Mouse (Mus musculus) midbrain, embryonic 15.5 days (tissue): ENCODE measurements around the gene Kank2. TPM values are rescaled to one million over a fixed set of nuclear protein-coding genes. Genes with fewer than 3 reads are reported as not detected.
"Not testable (repeated sequence)": the region's sequence is repeated elsewhere in the genome, so short reads cannot be mapped to it uniquely, and the experiment has no call there.

ENCODE experiments used
- ATAC-seq: fragments of 200-750 bp; cut with Nextera tagmentation; replicated peaks from 2 replicates; pipeline ENCODE4 v1.8.0; 2017; ENCODE audit warnings: moderate TSS enrichment
- H3K27ac ChIP-seq: fragments of 300-500 bp; sonication (generic); 2 replicates; pipeline ENCODE4 v1.5.1; 2015; ENCODE audit warnings: mild to moderate bottlenecking, inconsistent platforms
- H3K27me3 ChIP-seq: fragments of 300-500 bp; sonication (generic); replicated peaks from 2 replicates; pipeline ENCODE4 v1.6.1; 2015; ENCODE audit warnings: inconsistent platforms
- H3K36me3 ChIP-seq: fragments of 300-500 bp; sonication (generic); replicated peaks from 2 replicates; pipeline ENCODE4 v1.6.1; 2015; ENCODE audit warnings: inconsistent platforms
- H3K4me1 ChIP-seq: fragments of 300-500 bp; sonication (generic); 2 replicates; pipeline ENCODE4 v1.6.1; 2015; ENCODE audit warnings: inconsistent platforms
- H3K4me2 ChIP-seq: fragments of 300-500 bp; sonication (generic); 2 replicates; pipeline ENCODE4 v1.6.1; 2015; ENCODE audit warnings: inconsistent platforms, mild to moderate bottlenecking, moderate library complexity
- H3K4me3 ChIP-seq: fragments of 300-500 bp; sonication (generic); 2 replicates; pipeline ENCODE4 v1.5.1; 2015; ENCODE audit warnings: mild to moderate bottlenecking, inconsistent platforms
- H3K9ac ChIP-seq: fragments of 300-500 bp; sonication (generic); 2 replicates; pipeline ENCODE4 v1.6.1; 2015; ENCODE audit warnings: mild to moderate bottlenecking, inconsistent platforms
- H3K9me3 ChIP-seq: fragments of 300-500 bp; sonication (generic); 2 replicates; pipeline ENCODE4 v1.6.1; 2016; ENCODE audit warnings: inconsistent platforms
- WGBS: fragments of 180-500 bp; shearing (Covaris S2); methylation state at CpG from one replicate; pipeline ENCODE4 v1.1.7; 2015; ENCODE audit warnings: mixed read lengths; 5-methylcytosine and 5-hydroxymethylcytosine counted together
- polyA plus RNA-seq: library from polyadenylated mRNA; unstranded; fragments of >200 nt; fragmentation: Nextera tagmentation; extraction: Ambion mirVana; gene quantifications from 2 replicates; pipeline ENCODE4 v1.2.1, GENCODE M21; 2015

The Kank2 gene
- polyA plus RNA-seq, 1 experiment from 2014 or later, result 5.8 TPM

- not testable (repeated sequence) for H3K27ac ChIP-seq, ATAC-seq
- 97% methylated on average over 6 of the region's 6 CpGs for WGBS
Observed at GRCm38 (mm10) chr9:21793507-21793906, 5.0 kb downstream of the Kank2 start.

GRCm38 (mm10) chr9:21792644-21793043 lies 5.9 kb downstream of the Kank2 start:
- H3K4me3 ChIP-seq, result no peak overlapping the region
- peaks cover 2% of the 10 kb centered on the region; the same call in 1 of the 2 replicates for H3K4me1 ChIP-seq
- H3K27me3 ChIP-seq, result 0 out of 2 replicates have a peak, but pooled peaks cover 3% of the 10 kb centered on the region
- no peaks in the 10 kb centered on the region for H3K9me3 ChIP-seq
- no peak overlapping the region for H3K4me2 ChIP-seq
- WGBS, result 60% methylated on average over 8 of the region's 8 CpGs
- H3K9ac ChIP-seq, result no peak overlapping the region
- H3K36me3 ChIP-seq, result no peaks in the 10 kb centered on the region
- peak; percentile 64; the same call in 1 of the 2 replicates for ATAC-seq
- H3K27ac ChIP-seq, result no peak overlapping the region

More at GRCm38 (mm10) chr9:21793507-21793906, 5.0 kb downstream of the Kank2 start:
- not testable (repeated sequence) for H3K36me3 ChIP-seq, H3K27me3 ChIP-seq, H3K9ac ChIP-seq, H3K4me3 ChIP-seq, H3K4me2 ChIP-seq, H3K9me3 ChIP-seq
- peaks cover 10% of the 10 kb centered on the region for H3K4me1 ChIP-seq

GRCm38 (mm10) chr9:21791861-21792260 lies 6.7 kb downstream of the Kank2 start:
- WGBS, result 82% methylated on average over 8 of the region's 8 CpGs
- no peak for ATAC-seq
- Histone ChIP-seq H3K9me3 (no peaks in the 10 kb centered on the region), H3K4me1 (no peaks in the 10 kb centered on the region), H3K27me3 (0 out of 2 replicates have a peak, but pooled peaks cover 2% of the 10 kb centered on the region), H3K4me2 (no peak overlapping the region), H3K36me3 (no peaks in the 10 kb centered on the region), H3K27ac (no peak overlapping the region), H3K4me3 (no peak overlapping the region), H3K9ac (no peak overlapping the region)

- Histone ChIP-seq H3K27ac (no peak overlapping the region), H3K4me3 (no peak overlapping the region), H3K36me3 (no peaks in the 10 kb centered on the region), H3K9ac (no peak overlapping the region), H3K4me1 (no peaks in the 10 kb centered on the region), H3K27me3 (no peaks in the 10 kb centered on the region), H3K9me3 (no peaks in the 10 kb centered on the region), H3K4me2 (no peak overlapping the region)
- WGBS, result 76% methylated on average over 9 of the region's 9 CpGs
- ATAC-seq, result no peak
Observed at GRCm38 (mm10) chr9:21788234-21788633, 10.3 kb downstream of the Kank2 start.

- WGBS, result 84% methylated on average over 5 of the region's 5 CpGs
- Histone ChIP-seq H3K9ac (no peak overlapping the region), H3K36me3 (no peaks in the 10 kb centered on the region), H3K27ac (no peak overlapping the region), H3K4me1 (no peaks in the 10 kb centered on the region), H3K4me2 (no peak overlapping the region), H3K4me3 (no peak overlapping the region), H3K9me3 (no peaks in the 10 kb centered on the region), H3K27me3 (no peaks in the 10 kb centered on the region)
- no peak for ATAC-seq
Observed at GRCm38 (mm10) chr9:21787654-21788053, 10.9 kb downstream of the Kank2 start.

- no peaks in the 10 kb centered on the region for H3K9me3 ChIP-seq
- H3K4me3 ChIP-seq, result no peak overlapping the region
- no peaks in the 10 kb centered on the region for H3K27me3 ChIP-seq
- ATAC-seq, result no peak
- H3K36me3 ChIP-seq, result no peaks in the 10 kb centered on the region
- no peak overlapping the region for H3K9ac ChIP-seq
- WGBS, result 8% methylated on average over 6 of the region's 6 CpGs
- no peak overlapping the region for H3K27ac ChIP-seq
- no peaks in the 10 kb centered on the region for H3K4me1 ChIP-seq
- no peak overlapping the region for H3K4me2 ChIP-seq
Observed at GRCm38 (mm10) chr9:21786906-21787305, 11.6 kb downstream of the Kank2 start.

GRCm38 (mm10) chr9:21786309-21786708 lies 12.2 kb downstream of the Kank2 start:
- not testable (repeated sequence) for H3K4me3 ChIP-seq, H3K36me3 ChIP-seq, H3K9ac ChIP-seq, H3K27ac ChIP-seq, H3K4me1 ChIP-seq, H3K27me3 ChIP-seq, H3K9me3 ChIP-seq, H3K4me2 ChIP-seq, ATAC-seq
- WGBS, result 86% methylated on average over 2 of the region's 2 CpGs

GRCm38 (mm10) chr9:21784517-21785307 lies 13.8 kb downstream of the Kank2 start:
- H3K36me3 ChIP-seq, result no peaks in the 10 kb centered on the region
- ATAC-seq, result no peak
- no peak overlapping the region for H3K4me3 ChIP-seq
- no peak overlapping the region for H3K4me2 ChIP-seq
- H3K9ac ChIP-seq, result no peak overlapping the region
- no peaks in the 10 kb centered on the region for H3K4me1 ChIP-seq
- no peaks in the 10 kb centered on the region for H3K9me3 ChIP-seq
- H3K27me3 ChIP-seq, result no peaks in the 10 kb centered on the region
- 91% methylated on average over 7 of the region's 7 CpGs for WGBS
- H3K27ac ChIP-seq, result no peak overlapping the region

GRCm38 (mm10) chr9:21781657-21782468 lies 16.7 kb downstream of the Kank2 start:
- H3K9ac ChIP-seq, result no peak overlapping the region
- H3K27me3 ChIP-seq, result no peaks in the 10 kb centered on the region
- no peaks in the 10 kb centered on the region for H3K4me1 ChIP-seq
- no peak overlapping the region for H3K4me2 ChIP-seq
- ATAC-seq, result no peak
- no peak overlapping the region for H3K27ac ChIP-seq
- 83% methylated on average over 15 of the region's 15 CpGs for WGBS
- H3K4me3 ChIP-seq, result no peak overlapping the region
- no peaks in the 10 kb centered on the region for H3K9me3 ChIP-seq
- H3K36me3 ChIP-seq, result no peaks in the 10 kb centered on the region

GRCm38 (mm10) chr9:21777726-21778125 lies 20.8 kb downstream of the Kank2 start:
- Histone ChIP-seq H3K4me3 (no peak overlapping the region), H3K27me3 (no peaks in the 10 kb centered on the region), H3K36me3 (no peaks in the 10 kb centered on the region), H3K4me1 (no peaks in the 10 kb centered on the region), H3K27ac (no peak overlapping the region), H3K9me3 (no peaks in the 10 kb centered on the region), H3K9ac (no peak overlapping the region), H3K4me2 (no peak overlapping the region)
- WGBS, result 90% methylated on average over 3 of the region's 3 CpGs
- no peak for ATAC-seq

- Histone ChIP-seq H3K4me1 (no peaks in the 10 kb centered on the region), H3K27ac (no peak overlapping the region), H3K9ac (no peak overlapping the region), H3K27me3 (no peaks in the 10 kb centered on the region), H3K9me3 (no peaks in the 10 kb centered on the region), H3K4me3 (no peak overlapping the region), H3K36me3 (no peaks in the 10 kb centered on the region), H3K4me2 (no peak overlapping the region)
- 91% methylated on average over 16 of the region's 16 CpGs for whole genome bisulfite sequencing
- no peak for ATAC-seq
Observed at GRCm38 (mm10) chr9:21774353-21774752, 24.2 kb downstream of the Kank2 start.

- 81% methylated on average over 5 of the region's 5 CpGs for WGBS
- H3K4me3 ChIP-seq, H3K27me3 ChIP-seq, H3K27ac ChIP-seq, H3K36me3 ChIP-seq, H3K4me2 ChIP-seq, H3K4me1 ChIP-seq, ATAC-seq, H3K9me3 ChIP-seq, H3K9ac ChIP-seq: not testable (repeated sequence)
Observed at GRCm38 (mm10) chr9:21773396-21773795, 25.1 kb downstream of the Kank2 start.
